Mouse (Mus musculus) frontal cortex, postnatal 36 days (tissue): ENCODE results near the gene Tepp.

Experiments used
- DNase-seq, 2 experiments: peaks; one replicate each; pipeline ENCODE4 v3.0.0; 2022; ENCODE audit warnings: low spot score in 2 of 2

The Tepp gene

DNA sequence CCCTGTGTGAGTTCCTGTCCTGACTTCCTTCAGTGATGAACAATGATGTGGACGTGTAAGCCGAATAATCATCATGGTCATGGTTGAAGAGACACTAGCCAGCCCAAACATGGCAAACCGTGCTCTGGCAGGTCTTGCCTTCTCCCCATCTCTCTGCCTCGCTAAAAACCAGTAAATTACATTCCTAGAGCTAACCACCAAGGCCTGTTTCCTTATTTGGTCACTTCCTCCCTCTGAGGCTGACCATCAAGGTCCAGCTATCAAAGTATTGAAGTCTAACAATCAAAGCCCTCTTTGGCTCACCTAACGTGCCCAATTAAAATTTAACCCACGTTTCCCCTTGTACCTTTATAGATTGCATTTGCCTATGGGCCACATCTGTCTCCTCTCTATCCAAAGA lies 51.9 kb downstream of the Tepp start:
- no peak for DNase-seq

DNA sequence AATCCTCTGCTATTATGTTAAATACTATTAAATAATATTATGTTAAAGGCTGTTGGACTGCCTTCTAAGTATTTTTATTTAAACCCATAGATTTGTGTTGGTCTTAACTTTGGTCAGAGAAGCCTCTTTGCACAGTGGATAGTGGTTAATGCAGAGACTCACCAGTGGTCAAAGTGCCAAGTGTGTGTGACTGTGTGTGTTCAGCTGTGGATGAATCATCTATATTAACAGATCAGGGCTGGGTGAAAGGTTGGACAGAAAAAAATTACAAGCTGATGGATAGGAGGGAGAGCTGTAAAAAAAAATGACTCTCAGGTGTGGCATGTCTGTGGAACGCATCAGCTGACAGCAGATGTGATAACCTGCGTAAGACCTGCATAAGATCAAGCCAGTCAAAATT lies 53.5 kb downstream of the Tepp start:
- no peak for DNase-seq

DNA sequence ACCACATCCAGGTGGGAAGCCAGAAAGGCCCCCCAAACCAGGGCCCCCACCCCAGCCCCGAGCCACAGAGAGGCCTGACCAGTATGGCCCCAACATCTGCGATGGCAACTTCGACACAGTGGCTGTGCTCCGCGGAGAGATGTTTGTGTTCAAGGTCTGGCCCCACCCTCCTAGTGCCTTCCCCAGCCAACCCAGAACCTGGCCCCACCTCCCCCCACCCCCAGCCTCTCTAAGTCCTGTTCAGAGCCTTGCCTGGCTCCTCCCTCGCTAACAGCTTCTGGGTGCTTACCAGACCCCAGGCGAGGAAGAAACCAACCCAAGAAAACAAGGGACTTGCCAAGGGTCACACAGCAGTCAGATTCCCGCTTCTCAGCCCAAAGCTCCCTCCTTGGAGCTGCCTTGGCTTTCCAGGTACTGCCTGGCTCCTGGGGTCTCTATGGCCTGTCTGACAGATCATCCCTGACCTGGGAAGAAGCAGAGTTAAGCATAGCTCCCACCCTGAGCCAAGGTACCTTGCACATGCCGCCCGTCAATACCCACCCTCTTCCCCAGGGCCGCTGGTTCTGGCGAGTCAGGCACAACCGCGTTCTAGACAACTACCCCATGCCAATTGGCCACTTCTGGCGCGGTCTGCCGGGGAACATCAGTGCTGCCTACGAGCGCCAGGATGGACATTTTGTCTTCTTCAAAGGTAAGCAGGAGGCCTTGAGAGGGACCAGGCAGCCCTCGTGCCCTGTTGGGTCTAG lies 59.4 kb downstream of the Tepp start:
- DNase-seq = no peak

DNA sequence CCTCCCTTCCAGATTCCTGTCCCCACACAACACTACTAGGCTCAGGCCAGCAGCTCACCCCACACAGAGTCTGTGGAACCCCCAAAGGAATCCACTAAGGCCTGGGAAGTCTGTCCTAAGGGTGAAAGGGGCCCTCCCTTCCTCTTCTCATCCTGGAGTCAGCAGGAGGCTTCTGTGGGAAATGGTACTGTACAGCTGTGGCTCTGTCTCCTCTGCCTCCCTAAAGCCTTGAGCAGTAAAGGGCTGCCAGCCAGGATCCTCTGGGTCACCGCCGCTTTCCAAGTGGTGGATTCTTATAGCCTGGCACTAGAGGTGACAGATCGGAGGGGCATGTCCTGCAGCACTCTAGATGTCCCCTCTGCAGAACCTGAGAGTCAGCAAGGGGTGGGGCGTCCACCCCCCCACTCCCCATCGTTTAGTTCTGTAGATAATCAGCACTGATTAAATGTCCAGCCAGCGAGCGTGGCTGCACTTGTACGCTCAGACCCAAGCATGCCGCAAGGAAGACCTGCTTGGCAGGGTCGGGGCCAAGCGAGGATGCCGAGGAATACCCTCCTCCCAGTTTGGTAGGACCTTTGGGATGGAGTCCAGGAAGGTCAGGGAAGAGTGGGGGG lies 63.1 kb downstream of the Tepp start:
- DNase-seq = no peak

DNA sequence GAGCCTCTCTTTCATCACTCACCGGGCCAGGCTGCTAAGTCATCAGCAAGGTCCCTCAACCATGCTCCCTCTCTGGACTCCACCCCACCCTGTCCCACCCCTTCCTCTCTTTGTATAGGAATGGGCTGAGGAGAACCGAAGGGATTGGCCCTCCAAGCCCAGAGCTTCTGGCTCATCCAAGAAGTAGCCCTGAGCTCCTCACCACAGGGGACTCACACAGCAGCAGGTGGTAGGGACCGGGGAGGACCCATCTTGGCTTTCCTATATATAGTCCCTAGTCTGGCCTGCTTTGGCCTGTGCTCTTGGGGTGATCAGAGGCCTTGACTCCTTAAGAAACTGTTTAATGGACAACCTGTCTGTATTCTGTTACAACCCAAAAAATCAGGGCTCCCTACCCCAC lies 64.1 kb downstream of the Tepp start:
- DNase-seq = no peak

DNA sequence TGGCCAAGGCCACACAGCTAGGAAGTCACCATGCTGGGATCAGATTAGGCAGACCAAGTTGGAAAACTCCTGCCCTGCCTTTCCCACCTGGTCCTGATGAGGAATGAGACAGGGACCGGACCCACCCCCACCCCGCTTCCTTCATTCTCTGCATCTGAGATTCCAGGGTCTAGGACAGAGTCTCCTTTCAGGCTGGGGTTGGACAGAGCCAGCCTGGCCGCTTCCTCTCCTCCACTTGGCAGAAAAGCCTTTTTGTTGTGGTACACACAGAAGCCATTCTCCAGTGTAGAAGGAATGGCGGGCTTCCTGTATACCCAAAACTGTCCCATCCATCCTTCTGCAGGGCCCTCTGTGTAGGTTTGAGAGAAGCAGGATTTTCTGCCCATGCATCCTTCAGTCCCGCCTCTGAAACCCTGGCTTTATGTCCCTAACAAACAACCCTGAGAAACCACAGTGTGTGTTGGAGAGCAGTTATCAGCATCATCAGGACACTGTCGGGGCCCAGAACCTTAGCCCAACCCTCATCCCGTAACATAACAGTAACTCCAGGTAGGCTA lies 65.1 kb downstream of the Tepp start:
- DNase-seq = no peak
